ENCODE assay signal across 15 mouse cellular contexts in genomic region chr7:68917876-68918200, GRCm38 (mm10).
DNase-seq lines count a peak whose midpoint lies in the region; ATAC-seq lines count a peak whose summit lies in the region.
"Had no signal": no experiment of that assay in that cellular context is flagged by ENCODE, and none has a peak within 500 bp of the region (broad histone marks: within the 10 kb centered on the region; RNA-seq: fewer than 3 reads in every experiment).

No protein-coding gene starts in this region.

- 11% methylated on average over 2 of the region's 2 CpGs for WGBS in heart, embryonic 11.5 days (ENCODE audit: insufficient replicate concordance)
- 2% methylated on average over 2 of the region's 2 CpGs for WGBS in kidney, embryonic 16.5 days
- WGBS in embryonic facial prominence, embryonic 15.5 days = 3% methylated on average over 2 of the region's 2 CpGs
- 3% methylated on average over 2 of the region's 2 CpGs for WGBS in liver, embryonic 15.5 days (ENCODE audit: insufficient replicate concordance)

- no peaks in the 10 kb centered on the region for H3K27me3 ChIP-seq in heart, embryonic 11.5 days (ENCODE audit: control insufficient read depth, insufficient read depth, low read length)
- no peaks in the 10 kb centered on the region for H3K27me3 ChIP-seq in kidney, embryonic 16.5 days (ENCODE audit: insufficient read depth, low read length)
- H3K27me3 ChIP-seq in embryonic facial prominence, embryonic 15.5 days = no peaks in the 10 kb centered on the region
- H3K27me3 ChIP-seq in liver, embryonic 15.5 days = no peaks in the 10 kb centered on the region
- H3K27me3 ChIP-seq: neural tube, embryonic 12.5 days had no signal

- H3K4me1 ChIP-seq in heart, embryonic 11.5 days (ENCODE audit: control insufficient read depth, insufficient read depth, low read length) = no peaks in the 10 kb centered on the region
- peaks cover 7% of the 10 kb centered on the region; the same call in 1 of the 2 replicates for H3K4me1 ChIP-seq in kidney, embryonic 16.5 days (ENCODE audit: insufficient read depth, low read length)
- peaks cover 7% of the 10 kb centered on the region; the same call in 1 of the 2 replicates for H3K4me1 ChIP-seq in embryonic facial prominence, embryonic 15.5 days
- H3K4me1 ChIP-seq in liver, embryonic 15.5 days (replicated peaks) = no peaks in the 10 kb centered on the region
- H3K4me1 ChIP-seq: neural tube, embryonic 12.5 days had no signal

- intact Hi-C loops in heart, postnatal 10 days (cut with DNase I) = no loop called here

- H3K36me3 ChIP-seq in heart, embryonic 11.5 days (ENCODE audit: control insufficient read depth, insufficient read depth, low read length) = no peaks in the 10 kb centered on the region
- no peaks in the 10 kb centered on the region for H3K36me3 ChIP-seq in kidney, embryonic 16.5 days (ENCODE audit: insufficient read depth, low read length)
- H3K36me3 ChIP-seq in embryonic facial prominence, embryonic 15.5 days = no peaks in the 10 kb centered on the region
- no peaks in the 10 kb centered on the region for H3K36me3 ChIP-seq in liver, embryonic 15.5 days (replicated peaks)
- H3K36me3 ChIP-seq: neural tube, embryonic 12.5 days had no signal

- H3K4me2 ChIP-seq in heart, embryonic 11.5 days = peak overlapping the region; percentile 49; the same call in 1 of the 2 replicates
- H3K4me2 ChIP-seq in kidney, embryonic 16.5 days (replicated peaks; ENCODE audit: low read depth, low read length) = peak overlapping the region; percentile 50; the same call in 1 of the 2 replicates
- peak overlapping the region; percentile 34; the same call in 1 of the 2 replicates for H3K4me2 ChIP-seq in embryonic facial prominence, embryonic 15.5 days (replicated peaks)
- peak overlapping the region; percentile 44 for H3K4me2 ChIP-seq in liver, embryonic 15.5 days
- H3K4me2 ChIP-seq: hindbrain, embryonic 14.5 days; neural tube, embryonic 12.5 days had no signal

- H3K27ac ChIP-seq in heart, embryonic 11.5 days (ENCODE audit: low read depth, low read length) = no peak overlapping the region
- no peak overlapping the region for H3K27ac ChIP-seq in kidney, embryonic 16.5 days (ENCODE audit: low read length)
- H3K27ac ChIP-seq in embryonic facial prominence, embryonic 15.5 days (replicated peaks) = no peak overlapping the region
- H3K27ac ChIP-seq in liver, embryonic 15.5 days (replicated peaks) = no peak overlapping the region
- H3K27ac ChIP-seq: hindbrain, embryonic 14.5 days; neural tube, embryonic 12.5 days had no signal

- H3K9ac ChIP-seq in heart, embryonic 11.5 days (ENCODE audit: low read depth, low read length) = no peak overlapping the region
- no peak overlapping the region for H3K9ac ChIP-seq in kidney, embryonic 16.5 days (replicated peaks; ENCODE audit: low read length)
- H3K9ac ChIP-seq in embryonic facial prominence, embryonic 15.5 days = no peak overlapping the region
- no peak overlapping the region for H3K9ac ChIP-seq in liver, embryonic 15.5 days
- H3K9ac ChIP-seq: hindbrain, embryonic 14.5 days; neural tube, embryonic 12.5 days had no signal

- no peak overlapping the region for H3K4me3 ChIP-seq in heart, embryonic 11.5 days (ENCODE audit: low read depth, low read length)
- no peak overlapping the region for H3K4me3 ChIP-seq in kidney, embryonic 16.5 days (ENCODE audit: low read length)
- H3K4me3 ChIP-seq in embryonic facial prominence, embryonic 15.5 days (replicated peaks) = no peak overlapping the region
- no peak overlapping the region for H3K4me3 ChIP-seq in liver, embryonic 15.5 days (replicated peaks)
- H3K4me3 ChIP-seq: neural tube, embryonic 12.5 days had no signal

- no peak for DNase-seq in heart, postnatal 10 days
- no peak for DNase-seq in kidney, adult 8-10 months
- DNase-seq in urinary bladder, postnatal 10 days (ENCODE audit: low spot score) = no peak
- DNase-seq in frontal cortex, postnatal 10 days (ENCODE audit: low spot score in 2 of 2) = no peak
- DNase-seq: cerebellum, adult 11 months; layer of hippocampus, postnatal 36 days; right cerebral cortex, postnatal 4 days; thymus, postnatal 25 days had no signal

- no peaks in the 10 kb centered on the region for H3K9me3 ChIP-seq in heart, embryonic 11.5 days (replicated peaks; ENCODE audit: control insufficient read depth, low read length)
- H3K9me3 ChIP-seq in kidney, embryonic 16.5 days (ENCODE audit: low read length) = no peaks in the 10 kb centered on the region
- no peaks in the 10 kb centered on the region for H3K9me3 ChIP-seq in embryonic facial prominence, embryonic 15.5 days (replicated peaks)
- H3K9me3 ChIP-seq in liver, embryonic 15.5 days (replicated peaks) = no peaks in the 10 kb centered on the region
- H3K9me3 ChIP-seq: neural tube, embryonic 12.5 days had no signal

- no peak for ATAC-seq in heart, embryonic 11.5 days (replicated peaks; ENCODE audit: insufficient number of reproducible peaks, low FRiP score, low TSS enrichment)
- peak; percentile 50 for ATAC-seq in kidney, embryonic 16.5 days (ENCODE audit: low FRiP score, low TSS enrichment)
- no peak for ATAC-seq in embryonic facial prominence, embryonic 15.5 days (ENCODE audit: insufficient number of reproducible peaks, low FRiP score, low TSS enrichment, low read depth)
- no peak for ATAC-seq in liver, embryonic 15.5 days (ENCODE audit: insufficient read depth)
- ATAC-seq: midbrain, embryonic 16.5 days had no signal
